ENCODE assay signal across 9 mouse cellular contexts in the genomic region with DNA sequence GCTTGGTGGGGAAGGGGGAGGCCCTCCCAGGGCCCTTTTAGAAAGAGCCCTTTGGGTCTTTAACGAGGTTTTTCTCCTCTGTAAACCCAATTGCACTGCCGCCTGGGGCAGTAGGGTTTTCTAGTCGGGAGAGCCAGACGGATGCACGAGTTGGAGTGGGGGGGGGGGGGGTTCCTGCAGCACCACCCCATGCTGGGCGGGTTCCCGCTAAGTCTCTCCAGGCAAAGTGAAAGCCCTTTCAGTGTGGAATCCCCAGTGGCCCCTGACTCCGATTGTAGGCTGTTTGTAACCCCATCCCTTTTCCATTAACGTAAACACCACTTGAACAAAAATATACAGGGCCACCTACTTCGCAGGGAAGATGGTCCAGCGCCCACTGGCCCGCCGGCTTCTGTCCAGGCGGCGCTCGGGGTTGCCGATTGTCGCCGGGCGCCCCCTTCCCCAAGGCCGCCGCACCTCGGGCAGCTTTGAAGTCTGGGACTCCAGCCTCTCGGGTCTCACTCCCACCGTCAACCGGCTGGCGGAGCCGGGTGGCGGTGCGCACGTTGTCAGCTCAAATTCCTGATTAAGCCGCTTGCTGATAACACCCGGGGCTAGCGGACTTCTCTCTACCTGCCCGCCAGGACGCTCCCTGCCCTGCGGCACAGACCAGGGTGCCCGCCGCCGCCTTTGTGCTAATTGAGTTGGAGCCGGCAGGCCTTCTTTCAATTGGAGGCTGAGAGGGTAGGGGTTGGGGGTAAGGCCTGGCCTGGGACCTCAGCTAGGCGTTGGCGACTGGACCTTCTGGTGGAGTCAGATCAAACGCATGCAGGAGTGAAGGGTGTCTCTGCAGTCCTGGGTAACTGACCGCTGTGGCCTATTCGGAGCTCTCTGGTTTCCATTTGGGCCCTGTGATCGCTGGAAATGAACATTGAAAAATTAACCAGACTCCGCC. TPM values are rescaled to one million over a fixed set of nuclear protein-coding genes. Genes with fewer than 3 reads are reported as not detected.
DNase-seq lines count a peak whose midpoint lies in the region; ATAC-seq and TF ChIP-seq lines count a peak whose summit lies in the region.
"Had no signal": no experiment of that assay in that cellular context is flagged by ENCODE, and none has a peak within 500 bp of the region (broad histone marks: within the 10 kb centered on the region; RNA-seq: fewer than 3 reads in every experiment).

No protein-coding gene starts in this region.

- no peak overlapping the region for H3K27ac ChIP-seq in hindbrain, embryonic 10.5 days
- no peak overlapping the region for H3K27ac ChIP-seq in hindbrain, embryonic 14.5 days
- peak overlapping the region; percentile 66 for H3K27ac ChIP-seq in embryonic facial prominence, embryonic 12.5 days
- peak overlapping the region; percentile 70 for H3K27ac ChIP-seq in intestine, postnatal 0 days (ENCODE audit: low read depth, low read length)
- no peak overlapping the region for H3K27ac ChIP-seq in neural tube, embryonic 13.5 days (replicated peaks)

- no peak for TF ChIP-seq CTCF in intestine, postnatal 0 days (IDR thresholded peaks at IDR 0.05; ENCODE audit: low read depth)

- under 1% methylated on average over 48 of the region's 48 CpGs for WGBS in hindbrain, embryonic 10.5 days
- WGBS in hindbrain, embryonic 14.5 days, result under 1% methylated on average over 48 of the region's 48 CpGs
- WGBS in embryonic facial prominence, embryonic 12.5 days, result 1% methylated on average over 48 of the region's 48 CpGs
- WGBS in intestine, postnatal 0 days, result 2% methylated on average over 48 of the region's 48 CpGs
- WGBS in neural tube, embryonic 13.5 days, result under 1% methylated on average over 48 of the region's 48 CpGs

- H3K27me3 ChIP-seq in hindbrain, embryonic 10.5 days (ENCODE audit: insufficient read depth, poor library complexity, severe bottlenecking), result peaks cover 100% of the 10 kb centered on the region
- H3K27me3 ChIP-seq in hindbrain, embryonic 14.5 days (ENCODE audit: control insufficient read depth, insufficient read depth, low read length), result peaks cover 98% of the 10 kb centered on the region
- H3K27me3 ChIP-seq in embryonic facial prominence, embryonic 12.5 days, result peaks cover 94% of the 10 kb centered on the region
- peaks cover 54% of the 10 kb centered on the region for H3K27me3 ChIP-seq in intestine, postnatal 0 days (replicated peaks; ENCODE audit: control insufficient read depth, insufficient read depth, low read length)
- H3K27me3 ChIP-seq in neural tube, embryonic 13.5 days, result peaks cover 99% of the 10 kb centered on the region

- H3K4me2 ChIP-seq in hindbrain, embryonic 14.5 days (replicated peaks), result no peak overlapping the region; the same call in 1 of the 2 replicates
- H3K4me2 ChIP-seq in embryonic facial prominence, embryonic 12.5 days (replicated peaks), result peak overlapping the region; percentile 37
- H3K4me2 ChIP-seq in intestine, postnatal 0 days (replicated peaks; ENCODE audit: low read depth), result peak overlapping the region; percentile 63
- H3K4me2 ChIP-seq in neural tube, embryonic 13.5 days, result peak overlapping the region; percentile 26; the same call in 1 of the 2 replicates

- no peaks in the 10 kb centered on the region for H3K9me3 ChIP-seq in hindbrain, embryonic 10.5 days
- no peaks in the 10 kb centered on the region for H3K9me3 ChIP-seq in hindbrain, embryonic 14.5 days (ENCODE audit: control insufficient read depth, low read length)
- H3K9me3 ChIP-seq in embryonic facial prominence, embryonic 12.5 days, result no peaks in the 10 kb centered on the region
- no peaks in the 10 kb centered on the region for H3K9me3 ChIP-seq in intestine, postnatal 0 days (ENCODE audit: control insufficient read depth)
- H3K9me3 ChIP-seq in neural tube, embryonic 13.5 days, result 0 out of 2 replicates have a peak, but pooled peaks cover 3% of the 10 kb centered on the region

- no peak overlapping the region for H3K9ac ChIP-seq in hindbrain, embryonic 14.5 days
- H3K9ac ChIP-seq in embryonic facial prominence, embryonic 12.5 days, result peak overlapping the region; percentile 28; the same call in 1 of the 2 replicates
- 0 out of 2 replicates have a peak overlapping the region, but pooled peaks have one; percentile 27 for H3K9ac ChIP-seq in intestine, postnatal 0 days (ENCODE audit: low read depth, low read length)
- no peak overlapping the region for H3K9ac ChIP-seq in neural tube, embryonic 13.5 days

- peak overlapping the region; percentile 25 for H3K4me3 ChIP-seq in hindbrain, embryonic 10.5 days
- H3K4me3 ChIP-seq in hindbrain, embryonic 14.5 days (replicated peaks; ENCODE audit: low read length), result no peak overlapping the region
- peak overlapping the region; percentile 13; the same call in 1 of the 2 replicates for H3K4me3 ChIP-seq in embryonic facial prominence, embryonic 12.5 days
- H3K4me3 ChIP-seq in intestine, postnatal 0 days (ENCODE audit: low read depth, low read length), result peak overlapping the region; percentile 26
- H3K4me3 ChIP-seq in neural tube, embryonic 13.5 days, result no peak overlapping the region
- H3K4me3 ChIP-seq: erythroblast, embryonic 14.5 days had no signal

- peak; percentile 53 for DNase-seq in hindbrain, embryonic 10.5 days (ENCODE audit: low spot score)
- no peak for DNase-seq in hindbrain, embryonic 14.5 days (ENCODE audit: low spot score)
- DNase-seq in spleen, postnatal 36 days (ENCODE audit: low spot score in 2 of 2), result no peak
- no peak for DNase-seq in Muller cell, postnatal 12 days (ENCODE audit: inconsistent ontology term)
- DNase-seq: kidney, adult 9 months had no signal

- H3K4me1 ChIP-seq in hindbrain, embryonic 10.5 days (replicated peaks), result peaks cover 27% of the 10 kb centered on the region
- H3K4me1 ChIP-seq in hindbrain, embryonic 14.5 days (replicated peaks; ENCODE audit: control insufficient read depth, insufficient read depth, low read length), result no peaks in the 10 kb centered on the region
- H3K4me1 ChIP-seq in embryonic facial prominence, embryonic 12.5 days, result peaks cover 30% of the 10 kb centered on the region
- H3K4me1 ChIP-seq in intestine, postnatal 0 days (replicated peaks; ENCODE audit: control insufficient read depth, insufficient read depth, low read length), result no peaks in the 10 kb centered on the region
- peaks cover 17% of the 10 kb centered on the region for H3K4me1 ChIP-seq in neural tube, embryonic 13.5 days (replicated peaks)

- H3K36me3 ChIP-seq in hindbrain, embryonic 10.5 days, result no peaks in the 10 kb centered on the region
- H3K36me3 ChIP-seq in hindbrain, embryonic 14.5 days (replicated peaks; ENCODE audit: control insufficient read depth, insufficient read depth), result no peaks in the 10 kb centered on the region
- no peaks in the 10 kb centered on the region for H3K36me3 ChIP-seq in embryonic facial prominence, embryonic 12.5 days
- no peaks in the 10 kb centered on the region for H3K36me3 ChIP-seq in intestine, postnatal 0 days (ENCODE audit: control insufficient read depth, insufficient read depth)
- no peaks in the 10 kb centered on the region for H3K36me3 ChIP-seq in neural tube, embryonic 13.5 days

- no peak for ATAC-seq in hindbrain, embryonic 14.5 days (ENCODE audit: low FRiP score)
- ATAC-seq in embryonic facial prominence, embryonic 12.5 days (ENCODE audit: insufficient number of reproducible peaks, insufficient read depth, low FRiP score, low TSS enrichment), result no peak
- no peak; the same call in 1 of the 2 replicates for ATAC-seq in intestine, postnatal 0 days
- ATAC-seq in neural tube, embryonic 13.5 days (ENCODE audit: low read depth), result no peak

RNA-seq across cellular contexts. Expression of gene Foxf1, which starts 10.7 kb away (rescaled TPM):
- polyA plus RNA-seq in hindbrain, embryonic 10.5 days (2016; fragmentation: Nextera tagmentation; extraction: Ambion mirVana), result 3.9 and 4.9 TPM in 2 replicates
- 1.1 and 1.7 TPM in 2 replicates for polyA plus RNA-seq in hindbrain, embryonic 14.5 days (2014; fragmentation: Nextera tagmentation; extraction: Ambion mirVana)
- 35.0 and 35.9 TPM in 2 replicates for polyA plus RNA-seq in embryonic facial prominence, embryonic 12.5 days (2016; fragmentation: Nextera tagmentation; extraction: Ambion mirVana)
- 49.8 and 50.1 TPM in 2 replicates for polyA plus RNA-seq in intestine, postnatal 0 days (2015; fragmentation: Nextera tagmentation; extraction: Ambion mirVana)
- polyA plus RNA-seq in neural tube, embryonic 13.5 days (2015; fragmentation: Nextera tagmentation; extraction: Ambion mirVana), result 1.2 and 2.1 TPM in 2 replicates
- polyA plus RNA-seq: erythroblast, embryonic 14.5 days had no signal

RNA-seq across cellular contexts. Expression of gene Mthfsd, which starts 34.8 kb away (rescaled TPM):
- polyA plus RNA-seq in hindbrain, embryonic 10.5 days (2016; fragmentation: Nextera tagmentation; extraction: Ambion mirVana), result 60.5 and 68.2 TPM in 2 replicates
- polyA plus RNA-seq in hindbrain, embryonic 14.5 days (2014; fragmentation: Nextera tagmentation; extraction: Ambion mirVana), result 34.6 and 45.6 TPM in 2 replicates
- polyA plus RNA-seq in embryonic facial prominence, embryonic 12.5 days (2016; fragmentation: Nextera tagmentation; extraction: Ambion mirVana), result 66.9 and 75.0 TPM in 2 replicates
- polyA plus RNA-seq in intestine, postnatal 0 days (2015; fragmentation: Nextera tagmentation; extraction: Ambion mirVana), result 24.9 and 25.1 TPM in 2 replicates
- 50.6 and 53.8 TPM in 2 replicates for polyA plus RNA-seq in neural tube, embryonic 13.5 days (2015; fragmentation: Nextera tagmentation; extraction: Ambion mirVana)

RNA-seq across cellular contexts. Expression of gene Foxc2, which starts 42.5 kb away (rescaled TPM):
- polyA plus RNA-seq in hindbrain, embryonic 10.5 days (2016; fragmentation: Nextera tagmentation; extraction: Ambion mirVana), result 7.0 and 13.7 TPM in 2 replicates
- 2.9 and 3.1 TPM in 2 replicates for polyA plus RNA-seq in hindbrain, embryonic 14.5 days (2014; fragmentation: Nextera tagmentation; extraction: Ambion mirVana)
- 26.8 and 29.8 TPM in 2 replicates for polyA plus RNA-seq in embryonic facial prominence, embryonic 12.5 days (2016; fragmentation: Nextera tagmentation; extraction: Ambion mirVana)
- polyA plus RNA-seq in intestine, postnatal 0 days (2015; fragmentation: Nextera tagmentation; extraction: Ambion mirVana), result 0.48 and 0.60 TPM in 2 replicates
- 6.5 and 7.6 TPM in 2 replicates for polyA plus RNA-seq in neural tube, embryonic 13.5 days (2015; fragmentation: Nextera tagmentation; extraction: Ambion mirVana)
- polyA plus RNA-seq: erythroblast, embryonic 14.5 days had no signal

RNA-seq across cellular contexts. Expression of gene Foxl1, which starts 54.3 kb away (rescaled TPM):
- 1.6 and 3.5 TPM in 2 replicates for polyA plus RNA-seq in hindbrain, embryonic 10.5 days (2016; fragmentation: Nextera tagmentation; extraction: Ambion mirVana)
- 0.12 and 0.25 TPM in 2 replicates for polyA plus RNA-seq in hindbrain, embryonic 14.5 days (2014; fragmentation: Nextera tagmentation; extraction: Ambion mirVana)
- 4.6 and 5.2 TPM in 2 replicates for polyA plus RNA-seq in embryonic facial prominence, embryonic 12.5 days (2016; fragmentation: Nextera tagmentation; extraction: Ambion mirVana)
- polyA plus RNA-seq in intestine, postnatal 0 days (2015; fragmentation: Nextera tagmentation; extraction: Ambion mirVana), result 2.6 and 2.8 TPM in 2 replicates
- polyA plus RNA-seq in neural tube, embryonic 13.5 days (2015; fragmentation: Nextera tagmentation; extraction: Ambion mirVana), result 0.70 and 0.84 TPM in 2 replicates
- polyA plus RNA-seq: erythroblast, embryonic 14.5 days had no signal

Comparison
In these comparisons a context has a peak if more than half of its experiments do, and no peak if none do; other contexts are left out.
1. H3K4me3 ChIP-seq: peak in hindbrain, embryonic 10.5 days (single experiment), embryonic facial prominence, embryonic 12.5 days (single experiment) and intestine, postnatal 0 days (single experiment); none in hindbrain, embryonic 14.5 days (single experiment) and neural tube, embryonic 13.5 days (single experiment).
2. H3K27ac ChIP-seq: peak in embryonic facial prominence, embryonic 12.5 days (single experiment) and intestine, postnatal 0 days (single experiment); none in hindbrain, embryonic 10.5 days (single experiment), hindbrain, embryonic 14.5 days (single experiment) and neural tube, embryonic 13.5 days (single experiment).
3. H3K9ac ChIP-seq: peak in embryonic facial prominence, embryonic 12.5 days (single experiment) and intestine, postnatal 0 days (single experiment); none in hindbrain, embryonic 14.5 days (single experiment) and neural tube, embryonic 13.5 days (single experiment).